Mouse (Mus musculus) spleen, postnatal 0 days (tissue): ENCODE data around the gene Gm21293. TPM values are rescaled to one million over a fixed set of nuclear protein-coding genes. Genes with fewer than 3 reads are reported as not detected.

Experiments used
- polyA plus RNA-seq: library from polyadenylated mRNA; unstranded; fragments of >200 nt; fragmentation: Nextera tagmentation; extraction: Ambion mirVana; gene quantifications from 2 replicates; pipeline ENCODE4 v1.2.1, GENCODE M21; 2015

Gene Gm21293
- polyA plus RNA-seq, result not detected in 2 replicates

GRCm38 (mm10) chr10:104142687-104143086, at the start of gene Gm21293:
Gene Gm21293 (plus strand): TSS chr10:104142987.

GRCm38 (mm10) chr10:104151197-104151596, 8.4 kb downstream of the Gm21293 start, which contains the start of gene Gm6763:
Gene Gm6763 (plus strand): TSS chr10:104151497.

GRCm38 (mm10) chr10:104159706-104160105, 16.9 kb downstream of the Gm21293 start, which contains the start of gene Gm8764:
Gene Gm8764 (plus strand): TSS chr10:104160006.

DNA sequence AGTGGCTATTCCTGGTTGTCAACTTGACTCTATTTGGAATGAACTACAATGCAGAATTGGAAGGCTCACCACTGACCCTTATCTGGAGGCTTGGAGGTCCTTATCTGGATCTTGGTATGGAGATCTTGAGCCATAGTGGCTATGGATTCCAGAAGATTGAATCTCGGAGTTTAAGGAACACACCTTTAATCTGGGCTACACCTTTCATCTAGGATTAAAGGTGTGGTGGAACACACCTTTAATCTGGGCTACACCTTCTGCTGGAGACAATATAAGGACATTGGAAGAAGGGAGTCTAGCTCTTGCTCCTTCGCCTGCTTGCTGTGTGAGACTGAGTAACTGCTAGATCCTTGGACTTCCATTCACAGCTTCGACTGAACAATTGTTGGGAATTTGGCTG, 25.4 kb downstream of the Gm21293 start, which contains the start of gene Gm21304:
TSS of gene Gm21304 (plus strand) at position 301 of the 400 bp plus-strand sequence.

GRCm38 (mm10) chr10:104176724-104177123, 33.9 kb downstream of the Gm21293 start, which contains the start of gene Gm21312:
Gene Gm21312 (plus strand): TSS chr10:104177024.

DNA sequence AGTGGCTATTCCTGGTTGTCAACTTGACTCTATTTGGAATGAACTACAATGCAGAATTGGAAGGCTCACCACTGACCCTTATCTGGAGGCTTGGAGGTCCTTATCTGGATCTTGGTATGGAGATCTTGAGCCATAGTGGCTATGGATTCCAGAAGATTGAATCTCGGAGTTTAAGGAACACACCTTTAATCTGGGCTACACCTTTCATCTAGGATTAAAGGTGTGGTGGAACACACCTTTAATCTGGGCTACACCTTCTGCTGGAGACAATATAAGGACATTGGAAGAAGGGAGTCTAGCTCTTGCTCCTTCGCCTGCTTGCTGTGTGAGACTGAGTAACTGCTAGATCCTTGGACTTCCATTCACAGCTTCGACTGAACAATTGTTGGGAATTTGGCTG, 42.4 kb downstream of the Gm21293 start, which contains the start of gene Gm20765:
TSS of gene Gm20765 (plus strand) at position 301 of the 400 bp plus-strand sequence.

GRCm38 (mm10) chr10:104193742-104194141, 51.0 kb downstream of the Gm21293 start, which contains the start of gene Gm4340:
Gene Gm4340 (plus strand): TSS chr10:104194042.

Other genes starting within 250 kb of the Gm21293 start
- not detected in 2 replicates for gene Gm6763, start 8.5 kb downstream of the Gm21293 start, polyA plus RNA-seq
- not detected in 2 replicates for gene Gm8764, start 17.0 kb downstream of the Gm21293 start, polyA plus RNA-seq
- not detected in 2 replicates for gene Gm21304, start 25.5 kb downstream of the Gm21293 start, polyA plus RNA-seq
- gene Gm21312, start 34.0 kb downstream of the Gm21293 start, polyA plus RNA-seq, result not detected in 2 replicates
- not detected in 2 replicates for gene Gm20765, start 42.5 kb downstream of the Gm21293 start, polyA plus RNA-seq
- gene Gm4340, start 51.1 kb downstream of the Gm21293 start, polyA plus RNA-seq, result not detected in 2 replicates